Mouse (Mus musculus) CH12.LX (cell line): ENCODE results near the gene Cwf19l1.

Experiments
- CTCF ChIP-seq, 2 experiments: IDR thresholded peaks in 1 of 2; conservative IDR thresholded peaks in 1 of 2; 2 replicates each; pipeline ENCODE4 v1.5.1; 2011 to 2012; ENCODE audit warnings: low read depth in 2 of 2, low read length in 2 of 2, improper control_type of control experiment in 1 of 2, inconsistent platforms in 1 of 2, mild to moderate bottlenecking in 1 of 2, moderate library complexity in 1 of 2
- EP300 ChIP-seq: IDR thresholded peaks from 2 replicates; pipeline ENCODE4 v1.6.1; 2011; ENCODE audit warnings: low read length, improper control_type of control experiment
- JUND ChIP-seq: conservative IDR thresholded peaks from 2 replicates; pipeline ENCODE4 v1.6.1; 2011; ENCODE audit warnings: low read depth, low read length, improper control_type of control experiment
- NELFE ChIP-seq: IDR thresholded peaks from 2 replicates; pipeline ENCODE4 v1.6.1; 2011; ENCODE audit warnings: low read depth, low read length, improper control_type of control experiment
- POLR2A ChIP-seq: IDR thresholded peaks from 2 replicates; pipeline ENCODE4 v1.6.1; 2011; ENCODE audit warnings: low read depth, mild to moderate bottlenecking, improper control_type of control experiment, low read length
- POLR2AphosphoS2 ChIP-seq: IDR thresholded peaks from 2 replicates; pipeline ENCODE4 v1.6.1; 2011; ENCODE audit warnings: low read depth, low read length, improper control_type of control experiment
- RAD21 ChIP-seq: IDR thresholded peaks from 2 replicates; pipeline ENCODE4 v1.6.1; 2011; ENCODE audit warnings: low read depth, mild to moderate bottlenecking, low read length, improper control_type of control experiment, moderate library complexity
- TBP ChIP-seq: conservative IDR thresholded peaks from 2 replicates; pipeline ENCODE4 v1.6.1; 2011; ENCODE audit warnings: low read depth, low read length, improper control_type of control experiment

- no peak for TF ChIP-seq CTCF (conservative IDR thresholded peaks at IDR 0.05 in 1 of 2, IDR thresholded peaks at IDR 0.05 in 1 of 2; ENCODE audit: low read depth in 2 of 2, low read length in 2 of 2)
- no peak for TF ChIP-seq POLR2A
- TF ChIP-seq TBP = no peak
- no peak for TF ChIP-seq EP300
- no peak for TF ChIP-seq NELFE
- TF ChIP-seq POLR2AphosphoS2 = no peak
- no peak for TF ChIP-seq JUND
- no peak for TF ChIP-seq RAD21
These were observed 13.3 kb upstream of the Cwf19l1 start for GRCm38 (mm10) chr19:44148991-44149390.
